ENCODE assay signal across 20 mouse cellular contexts in the genomic region with DNA sequence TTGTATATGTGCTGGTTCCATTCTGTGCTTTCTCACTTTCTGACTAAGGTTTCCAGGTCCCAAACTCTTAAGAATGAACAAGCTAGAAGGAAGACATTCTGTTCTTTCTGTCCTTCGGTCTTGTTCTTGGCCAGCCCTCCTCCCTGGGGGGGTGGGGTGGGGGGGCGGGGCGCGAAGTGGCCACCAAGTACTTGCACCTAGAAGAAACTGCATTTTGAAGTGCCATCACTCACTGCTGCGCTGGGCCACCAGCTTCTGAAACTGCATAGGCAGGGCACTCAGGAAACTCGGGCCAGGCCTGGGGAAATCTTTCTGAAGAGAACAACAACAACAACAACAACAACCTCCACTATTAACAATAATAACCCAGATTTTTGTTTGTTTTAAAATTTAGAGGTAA.
"Had no signal": no experiment of that assay in that cellular context is flagged by ENCODE, and none has a peak within 500 bp of the region (broad histone marks: within the 10 kb centered on the region; RNA-seq: fewer than 3 reads in every experiment).

No protein-coding gene starts in this region.

- H3K27ac ChIP-seq: kidney, postnatal 0 days; left cerebral cortex, adult 2 months; liver, embryonic 13.5 days; lung, embryonic 15.5 days; midbrain, embryonic 10.5 days; midbrain, embryonic 13.5 days; neural tube, embryonic 13.5 days; stomach, embryonic 15.5 days had no signal

- H3K4me3 ChIP-seq: left cerebral cortex, adult 2 months; liver, embryonic 13.5 days; lung, embryonic 15.5 days; megakaryocyte, embryonic 14.5 days; midbrain, embryonic 10.5 days; midbrain, embryonic 13.5 days; myocyte; neural tube, embryonic 13.5 days; stomach, embryonic 15.5 days had no signal

- H3K4me1 ChIP-seq: lung, embryonic 15.5 days; midbrain, embryonic 10.5 days; midbrain, embryonic 13.5 days; neural tube, embryonic 13.5 days; stomach, embryonic 15.5 days had no signal

- H3K36me3 ChIP-seq: liver, embryonic 13.5 days; lung, embryonic 15.5 days; midbrain, embryonic 10.5 days; midbrain, embryonic 13.5 days; neural tube, embryonic 13.5 days; stomach, embryonic 15.5 days had no signal

- H3K4me2 ChIP-seq: liver, embryonic 13.5 days; lung, embryonic 15.5 days; midbrain, embryonic 13.5 days; neural tube, embryonic 13.5 days; stomach, embryonic 15.5 days had no signal

- H3K27me3 ChIP-seq: liver, embryonic 13.5 days; lung, embryonic 15.5 days; megakaryocyte, embryonic 14.5 days; midbrain, embryonic 13.5 days; neural tube, embryonic 13.5 days; stomach, embryonic 15.5 days had no signal

- H3K9me3 ChIP-seq: liver, embryonic 13.5 days; lung, embryonic 15.5 days; megakaryocyte, embryonic 14.5 days; midbrain, embryonic 10.5 days; midbrain, embryonic 13.5 days; neural tube, embryonic 13.5 days; stomach, embryonic 15.5 days had no signal

- H3K9ac ChIP-seq: liver, embryonic 13.5 days; lung, embryonic 15.5 days; midbrain, embryonic 13.5 days; neural tube, embryonic 13.5 days; stomach, embryonic 15.5 days had no signal

- DNase-seq: kidney, adult 2 months; kidney, postnatal 25 days; layer of hippocampus, postnatal 36 days; liver, embryonic 13.5 days; lung, postnatal 14 days; retina, postnatal 1 day; right cerebral cortex, postnatal 25 days; spleen, adult 18-20 months; thymus, postnatal 25 days had no signal

- ATAC-seq: intestine, postnatal 0 days; midbrain, embryonic 13.5 days; midbrain, embryonic 16.5 days had no signal
